Mouse (Mus musculus) cerebellum, adult 9-11 months (tissue): ENCODE data around the gene Foxa1.

ENCODE experiments used
- DNase-seq: peaks from one replicate; pipeline ENCODE4 v3.0.0; 2022

The Foxa1 gene

DNA sequence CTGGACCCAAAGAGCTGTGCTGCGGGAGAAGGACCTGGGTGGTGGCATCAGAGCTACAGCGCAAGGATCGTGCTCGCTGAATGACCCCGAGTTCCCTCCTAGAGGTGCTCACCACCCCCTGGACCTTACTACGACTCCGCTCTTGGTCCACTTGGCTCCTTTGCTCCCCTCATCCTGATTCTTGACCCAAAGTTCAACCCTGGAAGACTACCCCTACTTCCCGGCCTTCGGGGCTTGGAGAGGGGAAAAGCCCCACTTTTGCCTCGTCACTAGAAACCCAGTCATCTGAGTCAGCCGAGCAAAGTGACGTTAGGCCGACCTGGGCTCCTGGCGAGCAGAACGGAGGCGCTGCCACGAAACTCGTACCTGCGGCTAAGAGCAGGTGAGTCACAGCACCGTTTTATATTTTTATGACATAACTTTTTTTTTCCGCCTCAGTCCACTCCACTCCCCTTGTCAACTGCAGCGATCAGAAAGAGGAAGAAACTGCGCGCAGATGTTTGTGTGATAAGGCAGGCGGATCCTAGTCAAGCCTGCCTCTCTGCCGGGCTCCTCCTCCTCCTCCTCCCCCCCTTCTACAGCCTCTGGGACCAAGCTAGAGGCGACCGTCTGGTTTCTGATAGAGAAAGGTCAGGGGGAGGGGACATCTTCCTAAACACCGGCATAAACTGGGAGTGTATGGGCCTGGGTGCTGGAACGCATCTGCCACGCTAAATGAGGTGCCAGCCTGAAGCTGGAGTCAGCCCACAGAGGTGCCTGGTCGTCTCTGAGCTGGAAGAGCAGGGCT lies at the start of gene Foxa1:
Foxa1 (minus strand) TSS at position 502 of the 787 bp plus-strand sequence.
- DNase-seq: no peak

DNA sequence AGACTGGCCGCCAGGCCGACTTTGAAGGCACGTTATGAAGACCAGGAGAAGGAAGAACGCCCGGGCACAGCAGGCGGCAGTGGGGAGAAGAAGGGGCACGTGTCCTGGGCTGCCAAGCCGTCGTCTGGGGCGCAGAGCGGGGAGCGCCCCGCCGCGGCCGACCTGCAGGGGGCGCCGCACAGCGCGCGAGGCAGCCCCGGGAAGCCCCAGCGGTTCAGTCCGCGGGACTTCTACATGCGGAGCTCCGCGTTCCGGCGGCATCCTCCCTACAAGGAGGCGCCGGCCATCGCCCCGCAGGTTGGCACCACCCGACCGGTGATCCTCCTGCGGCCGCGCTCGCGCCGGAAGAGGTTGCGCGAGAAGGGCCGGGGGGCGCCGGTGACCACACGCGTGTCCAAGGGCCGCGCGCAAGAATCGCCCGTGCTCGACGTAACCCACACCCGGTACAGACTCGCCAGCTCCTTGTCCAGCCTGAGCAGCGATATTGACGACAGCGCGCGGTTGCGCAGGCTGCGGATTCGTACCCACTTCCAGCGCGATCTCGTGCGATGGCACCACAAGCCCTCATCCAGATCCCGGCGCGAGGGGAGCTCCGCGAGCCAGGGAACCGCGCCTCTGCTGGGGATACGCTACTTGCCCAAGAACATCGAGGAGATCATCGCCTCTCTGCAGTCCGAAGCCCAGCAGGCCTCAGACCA lies 29.4 kb upstream of the Foxa1 start:
- DNase-seq: no peak

DNA sequence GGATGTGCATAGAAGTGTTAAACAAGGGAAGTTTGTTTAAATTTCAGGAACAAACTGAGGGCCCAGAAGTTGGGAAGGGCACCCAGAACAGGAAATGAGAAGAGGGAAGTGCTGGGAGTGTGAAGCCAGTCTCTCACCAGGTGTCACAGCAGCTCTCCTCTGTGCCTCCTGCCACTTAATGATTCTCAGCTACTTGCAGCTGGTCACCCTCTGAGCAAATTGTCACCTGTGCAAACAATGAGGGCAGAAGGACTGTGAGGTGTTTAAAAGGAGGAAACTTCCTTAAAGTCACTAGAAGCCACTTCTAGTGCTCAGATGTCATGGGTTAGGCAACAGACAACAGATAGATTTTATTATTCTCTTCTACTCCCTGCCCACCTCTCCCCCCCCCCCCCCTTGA lies 25.7 kb upstream of the Foxa1 start:
- no peak for DNase-seq

DNA sequence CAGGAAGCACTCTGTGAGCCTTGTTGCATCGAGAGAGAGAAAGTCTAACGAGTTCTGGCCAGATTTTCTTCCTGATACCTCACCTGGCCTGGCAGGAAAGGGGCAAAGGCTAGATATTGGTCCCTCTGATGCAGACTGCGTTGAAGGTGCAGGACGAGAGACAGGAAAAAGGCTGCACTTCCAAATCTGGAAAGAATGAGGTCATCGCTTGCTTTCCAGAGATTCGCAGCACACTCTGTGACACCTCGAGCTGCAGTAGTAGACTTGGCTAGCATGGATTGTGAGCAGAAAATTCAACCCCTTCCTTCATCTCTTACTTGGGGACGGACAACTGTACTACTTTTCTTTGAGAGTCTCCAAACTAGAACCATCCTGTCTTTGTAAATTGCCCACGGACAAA lies 25.1 kb upstream of the Foxa1 start:
- DNase-seq: no peak

DNA sequence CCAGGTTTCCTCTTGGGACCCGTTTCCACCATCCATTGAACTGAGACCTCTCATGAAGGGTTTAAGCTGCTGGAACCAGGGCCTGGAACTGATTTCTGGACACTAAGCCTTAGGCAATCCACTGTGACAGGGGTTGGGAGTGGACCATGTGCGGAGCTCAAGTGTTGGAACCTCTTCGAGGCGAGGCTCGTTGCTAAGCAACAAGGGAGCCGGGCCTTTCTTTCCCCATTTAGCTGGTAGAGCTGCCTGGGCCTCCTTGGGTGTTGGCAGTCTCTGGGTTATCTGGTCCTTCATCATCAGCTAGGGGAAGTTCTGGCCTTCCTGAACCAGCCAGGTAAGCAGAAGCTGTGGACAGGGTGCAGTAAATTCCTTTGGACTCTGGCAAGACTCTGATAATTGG lies 17.2 kb upstream of the Foxa1 start, which contains the start of gene Ttc6:
Ttc6 (plus strand) TSS at position 205 of the 400 bp plus-strand sequence.
- DNase-seq: no peak

DNA sequence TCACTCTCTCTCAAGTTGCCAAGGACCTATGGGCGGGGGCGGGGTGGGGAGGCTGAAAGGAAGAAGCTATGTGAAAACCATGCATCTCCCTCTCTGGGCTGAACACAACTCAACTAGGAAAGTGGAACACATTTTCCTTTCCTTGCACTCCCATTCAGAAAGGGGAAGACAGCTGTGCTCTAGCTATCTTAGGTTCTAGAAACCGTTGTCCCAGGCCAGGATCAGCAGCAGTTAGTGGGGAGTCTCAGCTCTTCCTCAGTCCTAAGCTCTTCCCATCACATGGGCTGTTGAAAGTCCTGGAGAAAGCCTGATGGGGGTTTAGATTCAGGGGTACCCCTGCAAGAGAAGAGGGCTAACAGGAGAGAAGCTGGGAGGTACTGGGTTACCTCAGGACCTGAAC lies 7.4 kb upstream of the Foxa1 start:
- no peak for DNase-seq

DNA sequence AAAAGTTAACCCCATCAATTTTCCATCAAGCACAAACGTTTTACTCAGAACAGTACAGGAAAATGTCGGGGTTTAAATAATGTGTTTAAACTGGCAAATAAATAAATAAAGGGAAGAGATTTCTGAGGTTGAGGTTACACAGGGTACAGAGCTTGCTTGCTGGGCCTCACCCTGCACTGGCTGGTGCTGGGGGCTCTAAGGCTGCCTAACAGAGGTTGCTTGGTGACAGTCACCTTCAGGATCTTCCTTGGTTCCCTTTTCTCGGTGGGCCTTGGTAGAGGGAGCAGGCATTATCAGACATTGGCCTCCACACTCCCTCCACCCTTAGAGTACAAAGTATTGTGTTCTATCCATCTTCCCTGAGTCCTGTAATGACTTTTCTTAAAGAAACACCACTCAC lies 5.6 kb upstream of the Foxa1 start:
- no peak for DNase-seq

DNA sequence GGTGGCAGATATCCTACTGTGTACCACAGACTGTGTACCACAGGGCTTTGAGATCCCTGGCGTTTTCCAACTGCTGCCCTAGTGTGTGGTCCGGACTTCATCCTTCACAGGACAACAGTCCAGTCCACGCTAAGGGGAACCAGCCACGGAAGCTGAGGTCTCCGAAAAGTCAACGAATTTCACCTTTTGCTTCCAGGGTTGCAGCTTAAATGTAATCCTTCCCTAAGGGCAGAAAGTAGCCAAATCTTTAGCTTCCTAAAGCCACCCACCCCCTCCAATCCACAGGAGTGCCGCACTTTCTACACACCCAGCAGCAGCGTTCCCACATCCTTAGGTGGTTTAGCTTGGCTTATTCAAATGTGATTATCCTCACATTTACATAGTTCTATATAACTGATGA lies 4.2 kb upstream of the Foxa1 start:
- DNase-seq: no peak

DNA sequence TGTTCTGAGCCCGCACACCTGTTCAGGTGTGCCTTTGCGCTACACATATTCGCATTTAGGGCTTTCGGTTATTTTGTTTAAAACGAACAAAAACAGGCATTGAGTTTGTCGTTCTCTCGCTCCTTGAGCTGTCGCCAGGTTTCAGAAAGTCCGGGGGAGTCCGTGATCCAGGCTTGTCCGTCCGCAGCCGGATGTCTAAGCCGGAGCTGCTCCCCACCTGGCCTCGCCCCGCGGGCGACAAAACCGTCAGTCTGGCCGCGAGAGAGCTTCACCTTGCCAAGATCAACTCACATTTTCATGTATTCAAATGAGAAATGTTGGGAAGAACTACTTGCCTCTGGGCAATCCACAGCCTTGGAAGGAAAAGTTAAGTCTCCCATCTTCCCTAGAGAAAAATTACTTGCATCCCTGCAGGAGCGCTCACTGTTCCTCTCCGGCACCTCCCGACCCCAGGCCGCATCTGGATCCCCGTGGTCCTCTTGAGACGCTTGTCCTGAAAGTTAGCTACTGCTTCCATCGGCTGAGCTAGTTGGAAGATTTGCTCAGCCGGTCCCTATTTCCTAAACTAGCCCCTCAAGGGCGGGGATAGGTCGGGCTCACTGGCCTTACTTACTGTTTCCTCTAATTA lies 3.6 kb upstream of the Foxa1 start:
- no peak for DNase-seq

DNA sequence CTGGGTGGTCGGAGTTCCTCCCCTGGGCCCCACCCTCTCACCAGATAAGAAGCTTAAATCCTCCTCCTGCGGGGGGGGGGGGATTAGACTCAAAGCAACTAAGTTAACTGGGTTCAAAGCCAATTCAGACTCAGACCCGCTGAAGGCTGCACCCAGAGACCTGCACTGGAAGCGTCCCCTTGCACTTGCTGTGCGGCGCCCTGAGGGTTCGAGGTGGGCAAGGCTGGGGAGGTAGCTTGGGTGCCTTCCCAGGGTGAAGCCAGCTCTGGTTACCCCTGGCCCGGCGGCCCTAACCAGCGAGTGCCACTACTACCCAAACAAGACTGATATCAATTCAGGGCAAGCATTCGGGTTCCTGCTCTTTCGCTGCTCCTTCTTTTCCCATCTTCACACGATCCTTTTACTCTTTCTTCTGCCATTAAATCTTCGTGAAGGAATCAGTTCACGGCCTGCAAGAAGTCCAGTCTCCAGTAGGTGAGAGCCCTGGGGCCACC lies 3.0 kb upstream of the Foxa1 start:
- no peak for DNase-seq

DNA sequence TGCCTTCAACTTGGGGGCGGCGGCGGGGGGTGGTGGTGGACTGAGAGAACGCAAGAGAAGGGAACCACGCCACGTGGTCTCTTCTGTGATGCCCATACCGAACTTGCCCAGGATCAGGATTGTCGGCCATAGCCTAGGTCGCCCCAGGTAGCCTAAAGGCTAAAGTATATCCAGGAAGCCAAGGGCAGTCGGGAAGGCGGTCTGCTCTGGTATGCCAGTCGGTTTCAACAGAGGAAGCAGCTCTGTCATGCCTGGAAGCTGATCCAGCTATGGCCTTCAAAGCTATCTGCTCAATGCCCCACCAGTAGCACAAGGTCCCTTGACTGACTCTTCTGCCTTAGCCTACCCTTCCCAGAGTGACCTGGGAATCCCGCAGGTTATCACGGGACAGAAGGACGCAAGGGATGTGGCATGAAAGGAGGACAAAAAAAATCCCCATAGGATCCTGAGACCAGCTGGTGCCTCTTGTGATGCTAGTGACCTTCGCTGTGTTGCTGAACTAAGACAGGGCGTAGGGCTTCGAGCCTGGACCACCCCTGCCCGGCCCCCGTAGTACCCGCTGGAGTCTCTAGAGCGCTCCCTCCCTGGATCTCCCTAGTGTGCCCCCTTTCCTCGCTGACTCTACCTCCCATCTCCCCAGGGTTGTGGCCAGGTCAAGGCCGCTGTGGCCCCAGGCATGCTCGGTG lies 2.4 kb upstream of the Foxa1 start:
- DNase-seq: no peak

DNA sequence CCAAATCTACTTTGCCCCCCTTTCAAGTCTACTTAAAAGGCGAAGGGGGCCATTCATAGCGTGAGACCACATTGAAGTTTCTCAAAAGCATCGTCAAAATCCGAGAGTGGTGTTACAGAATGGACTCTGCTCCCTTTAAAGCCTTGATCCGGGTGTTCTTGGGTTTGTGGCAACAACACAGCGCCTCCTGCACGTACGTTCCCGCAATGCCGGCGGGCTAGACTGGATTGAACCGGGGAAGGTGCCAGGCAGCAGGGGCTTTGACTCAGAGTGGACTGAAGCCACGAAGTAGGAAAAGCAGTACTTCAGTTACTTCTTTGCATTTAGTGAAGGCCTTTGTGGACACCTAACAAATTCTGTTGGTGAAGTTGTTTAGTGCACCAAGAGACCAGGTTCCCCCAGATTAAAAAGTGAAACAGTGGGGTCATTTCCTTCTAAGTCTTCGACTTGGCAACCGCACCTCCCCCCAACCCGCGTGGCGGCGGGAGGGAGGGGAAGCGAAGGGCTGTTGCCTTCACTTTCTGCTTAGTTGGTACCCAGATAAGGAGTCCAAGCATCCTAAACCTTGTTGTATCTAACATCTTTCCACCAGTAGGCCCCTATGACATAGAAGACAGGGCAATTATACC lies 1.8 kb upstream of the Foxa1 start:
- no peak for DNase-seq

DNA sequence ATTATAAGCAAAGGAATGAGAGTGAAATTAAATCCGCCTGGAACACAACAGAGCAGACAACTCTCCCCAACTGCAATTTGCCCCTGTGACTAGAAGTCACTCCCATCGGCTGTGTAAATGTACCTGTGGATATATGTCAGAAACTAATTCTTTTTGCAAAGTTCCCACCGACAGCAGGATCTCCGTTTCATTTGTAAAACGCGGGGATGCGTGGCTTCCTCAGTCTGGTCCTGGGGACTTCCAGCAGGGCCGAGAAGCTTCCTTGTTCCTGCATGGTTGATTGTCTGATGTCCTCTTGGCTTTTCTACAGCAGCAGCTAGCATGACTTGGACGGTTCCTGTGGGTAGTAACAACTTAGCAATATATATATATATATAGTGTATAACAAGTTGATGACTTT lies 1.2 kb upstream of the Foxa1 start:
- DNase-seq: no peak

DNA sequence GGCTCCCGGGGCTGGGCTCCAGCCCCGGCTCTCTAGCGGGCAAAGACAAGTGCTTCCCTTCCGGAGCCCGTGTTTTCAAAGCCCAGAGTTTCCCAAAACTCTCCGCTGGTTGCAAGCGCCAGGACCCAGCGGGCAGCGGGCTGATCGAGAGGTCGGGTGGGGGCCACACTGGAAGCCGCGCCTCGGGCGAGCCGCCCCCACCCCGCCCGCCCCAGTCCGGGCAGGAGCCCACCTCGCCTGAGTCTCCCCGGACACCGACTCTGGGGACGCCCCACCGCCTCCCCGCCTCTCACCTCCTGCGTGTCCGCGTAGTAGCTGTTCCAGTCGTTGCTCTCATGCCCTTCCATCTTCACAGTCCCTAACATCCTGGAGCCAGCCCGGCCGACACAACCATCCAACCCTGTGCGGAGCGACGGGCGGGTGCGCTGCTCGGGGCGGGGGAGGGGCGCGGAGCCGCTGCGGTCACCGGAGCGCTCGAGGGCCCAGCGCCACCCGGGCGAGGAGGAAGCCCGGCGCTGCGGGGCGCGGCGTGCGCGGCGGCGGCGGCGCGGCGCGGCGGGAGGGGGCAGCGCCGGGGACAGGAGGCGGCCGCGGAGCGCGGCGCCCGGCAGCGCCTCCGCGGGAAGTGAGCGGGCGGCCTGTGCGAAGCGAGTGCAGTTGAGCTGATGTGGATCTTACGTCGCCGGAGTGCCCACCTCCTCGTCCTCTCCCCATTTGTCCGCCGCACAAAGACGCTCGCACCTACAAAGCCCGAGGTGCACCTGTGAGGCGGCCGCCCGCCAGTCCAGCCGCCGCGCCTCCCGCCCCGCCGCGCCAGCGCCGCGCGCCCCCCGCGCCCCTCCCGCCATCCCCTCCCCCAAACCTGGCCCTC lies 1.1 kb downstream of the Foxa1 start:
- no peak for DNase-seq

DNA sequence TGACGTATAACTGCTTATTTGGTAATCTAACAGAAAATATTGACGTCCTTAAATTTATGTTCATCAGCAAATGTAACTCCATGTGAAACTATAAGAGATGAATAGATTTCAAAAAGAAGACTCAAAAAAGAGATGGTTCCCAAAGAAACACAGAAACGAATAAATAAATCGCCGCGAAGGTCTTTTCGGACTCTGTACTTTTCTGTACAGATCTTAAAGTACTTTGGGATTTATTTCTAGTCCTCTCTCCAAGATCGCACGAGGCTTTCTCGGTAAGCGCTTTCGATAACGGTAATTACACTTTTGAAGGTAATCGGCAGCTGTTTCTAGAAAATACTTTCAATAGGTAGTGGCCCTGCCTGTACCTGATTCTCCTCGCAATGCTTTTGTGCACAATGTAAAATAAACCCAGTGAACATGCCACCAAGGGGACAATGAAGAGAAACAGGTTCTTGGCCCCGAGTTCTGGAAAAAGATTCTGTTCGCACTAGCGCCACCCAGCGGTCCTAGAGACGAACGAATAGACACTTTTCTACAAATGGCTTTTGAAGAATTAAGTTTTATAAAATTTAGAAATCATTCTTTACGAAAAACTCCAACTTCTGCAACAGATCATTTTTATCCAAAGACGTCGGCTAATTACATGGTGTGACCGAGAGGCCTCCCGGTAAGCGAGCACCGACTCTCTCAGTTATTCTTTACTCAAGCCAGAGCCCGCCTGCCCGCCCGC lies 1.9 kb downstream of the Foxa1 start:
- DNase-seq: no peak

DNA sequence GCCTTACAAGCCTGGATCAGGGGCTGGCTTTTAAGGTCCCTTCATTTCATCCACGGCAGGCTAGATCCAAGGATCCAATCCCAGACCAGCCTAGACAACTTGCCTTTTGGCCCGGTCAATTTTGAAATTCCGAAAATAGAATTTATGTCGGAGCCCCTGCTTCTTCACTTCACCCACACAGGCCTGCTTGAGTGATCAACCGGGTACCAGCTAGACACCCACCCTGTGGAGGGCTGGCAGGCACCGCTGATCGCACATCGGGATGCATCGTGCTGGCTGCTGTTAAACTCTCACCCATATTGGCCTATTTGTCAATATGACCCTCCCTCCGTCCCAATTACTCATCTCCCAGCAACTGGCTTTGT lies 3.1 kb downstream of the Foxa1 start:
- DNase-seq: no peak

DNA sequence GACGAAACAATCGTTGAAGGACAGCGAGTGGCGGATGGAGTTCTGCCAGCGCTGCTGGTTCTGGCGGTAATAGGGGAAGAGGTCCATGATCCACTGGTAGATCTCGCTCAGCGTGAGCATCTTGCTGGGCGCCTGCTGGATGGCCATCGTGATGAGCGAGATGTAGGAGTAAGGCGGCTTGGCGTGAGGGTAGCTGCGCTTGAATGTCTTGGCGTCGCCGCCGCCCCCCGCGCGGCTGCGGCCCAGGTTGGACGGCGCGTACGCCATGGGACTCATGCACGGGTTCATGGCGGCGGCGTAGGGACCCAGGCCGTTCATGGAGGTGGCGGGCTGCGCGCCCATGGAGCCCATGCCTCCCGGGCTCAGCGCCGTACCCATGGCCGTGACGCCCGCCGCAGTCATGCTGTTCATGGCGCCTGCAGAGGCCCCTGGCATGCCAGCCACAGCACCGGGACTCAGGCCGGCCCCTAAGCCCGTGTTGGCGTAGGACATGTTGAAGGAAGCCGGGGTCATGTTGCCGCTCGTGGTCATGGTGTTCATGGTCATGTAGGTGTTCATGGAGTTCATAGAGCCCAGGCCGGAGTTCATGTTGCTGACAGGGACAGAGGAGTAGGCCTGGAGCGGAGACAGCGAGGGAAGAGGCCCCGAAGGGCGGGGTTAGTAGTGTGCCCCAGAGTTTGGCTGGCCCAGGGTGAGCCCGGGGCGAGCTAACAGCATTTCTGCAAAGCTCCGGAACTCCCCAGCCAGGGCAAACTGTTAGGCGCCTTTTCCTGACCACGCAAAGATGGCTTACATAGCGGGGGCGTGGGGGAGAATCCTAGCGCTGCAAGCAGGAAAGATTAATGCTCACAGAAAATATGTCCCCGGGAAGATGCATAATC lies 3.7 kb downstream of the Foxa1 start:
- DNase-seq: no peak

DNA sequence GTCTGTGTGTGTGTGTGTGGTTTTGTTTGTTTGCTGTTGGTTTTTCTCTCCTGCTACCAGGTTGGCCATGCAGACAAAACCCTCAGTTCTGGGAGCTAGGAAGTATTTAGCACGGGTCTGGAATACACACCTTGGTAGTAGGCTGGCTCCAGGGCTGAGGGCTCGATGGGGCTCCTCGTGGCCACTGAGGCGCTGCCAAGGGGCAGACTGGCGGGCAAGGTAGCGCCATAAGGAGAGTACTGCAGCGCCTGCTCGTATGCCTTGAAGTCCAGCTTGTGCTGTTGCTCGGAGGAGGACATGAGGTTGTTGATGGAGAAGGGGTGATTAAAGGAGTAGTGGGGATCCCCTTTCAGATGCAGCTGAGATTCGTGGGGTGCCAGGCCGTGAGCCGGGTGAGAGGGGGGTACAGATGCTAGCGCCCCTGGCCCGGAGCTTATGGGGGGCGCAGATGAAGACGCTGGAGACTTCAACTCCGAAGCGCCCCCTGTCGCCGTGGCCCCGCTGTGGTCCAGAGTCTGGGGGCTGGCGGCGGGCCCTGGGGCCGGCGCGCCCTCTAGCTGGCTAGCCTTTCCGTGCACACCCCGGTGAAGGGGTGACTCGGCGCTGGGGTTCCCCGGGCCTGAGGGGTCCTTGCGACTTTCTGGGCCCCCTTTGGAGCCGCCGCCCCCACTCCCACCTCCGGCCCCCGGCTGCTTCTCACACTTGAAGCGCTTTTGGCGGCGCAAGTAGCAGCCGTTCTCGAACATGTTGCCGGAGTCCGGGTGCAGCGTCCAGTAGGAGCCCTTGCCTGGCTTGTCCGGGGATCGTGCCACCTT lies 4.6 kb downstream of the Foxa1 start:
- DNase-seq: no peak

DNA sequence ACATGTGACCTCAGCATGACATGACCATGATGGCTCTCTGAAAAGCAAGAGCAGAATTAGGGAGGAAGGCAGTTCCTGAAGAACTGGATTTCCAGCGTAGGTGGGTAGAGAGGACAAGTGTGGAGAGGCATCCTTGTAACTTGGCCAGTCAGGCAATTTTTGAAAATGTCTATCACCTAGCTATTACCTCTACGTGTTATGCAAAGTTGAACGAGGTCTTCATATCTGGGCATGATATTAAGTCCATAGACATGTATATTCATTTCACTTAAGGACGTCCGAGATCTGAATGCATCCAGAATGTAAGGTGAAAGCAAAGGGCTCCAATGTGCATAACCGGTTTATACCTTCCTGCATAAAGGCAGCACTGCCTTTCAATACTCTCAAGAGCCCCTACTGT lies 5.6 kb downstream of the Foxa1 start:
- DNase-seq: no peak
